Mouse (Mus musculus): Measurements from ENCODE around the gene Htra2. TPM values are rescaled to one million over a fixed set of nuclear protein-coding genes. Genes with fewer than 3 reads are reported as not detected.

Htra2 gene
- 40.3 and 41.0 TPM in 2 replicates for polyA plus RNA-seq (2014; fragmentation: Nextera tagmentation; extraction: Ambion mirVana)

DNA sequence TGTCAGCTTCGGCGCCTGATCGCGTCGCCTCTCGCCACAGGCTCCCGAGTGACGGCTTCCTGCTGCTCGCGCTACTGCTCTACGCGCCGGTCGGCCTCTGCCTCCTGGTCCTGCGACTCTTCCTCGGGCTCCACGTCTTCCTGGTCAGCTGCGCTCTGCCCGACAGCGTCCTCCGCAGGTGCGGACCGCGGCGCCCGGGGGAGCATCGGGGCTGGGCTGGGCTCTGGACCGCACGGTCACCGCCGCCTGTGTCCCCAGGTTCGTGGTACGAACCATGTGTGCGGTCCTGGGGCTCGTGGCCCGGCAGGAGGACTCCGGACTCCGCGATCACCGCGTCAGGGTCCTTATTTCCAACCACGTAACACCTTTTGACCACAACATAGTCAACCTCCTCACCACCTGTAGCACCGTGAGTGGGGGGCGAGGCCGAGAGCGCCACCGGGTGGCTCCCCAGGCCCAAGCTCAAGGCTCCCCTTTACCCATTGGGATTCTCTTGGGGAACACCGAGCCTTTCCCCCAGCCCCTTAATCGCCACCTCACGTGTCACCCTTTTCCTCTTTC is at the start of gene Htra2:
Htra2 (minus strand) TSS at position 403 of the 561 bp plus-strand sequence.
- Histone ChIP-seq H3K27ac (ENCODE audit: low read length) (peak within 1 kb of the TSS; percentile 78), H3K4me2 (replicated peaks; ENCODE audit: low read depth, low read length) (peak within 1 kb of the TSS; percentile 94), H3K27me3 (ENCODE audit: control insufficient read depth, insufficient read depth, low read length) (no peaks in the 10 kb centered on the region), H3K4me1 (ENCODE audit: control insufficient read depth, insufficient read depth, low read length) (peaks cover 20% of the 10 kb centered on the region), H3K9ac (replicated peaks; ENCODE audit: low read depth, low read length) (peak within 1 kb of the TSS; percentile 93), H3K36me3 (ENCODE audit: control insufficient read depth, insufficient read depth, low read length) (peaks cover 13% of the 10 kb centered on the region), H3K9me3 (ENCODE audit: control insufficient read depth, low read depth, low read length) (no peaks in the 10 kb centered on the region), H3K4me3 (ENCODE audit: low read depth, low read length) (peak within 1 kb of the TSS; percentile 98)
- under 1% methylated on average over 50 of the region's 50 CpGs for WGBS
- ATAC-seq (ENCODE audit: insufficient number of reproducible peaks, insufficient read depth, low FRiP score, low read depth), result peak; percentile 3; the same call in 1 of the 2 replicates

DNA sequence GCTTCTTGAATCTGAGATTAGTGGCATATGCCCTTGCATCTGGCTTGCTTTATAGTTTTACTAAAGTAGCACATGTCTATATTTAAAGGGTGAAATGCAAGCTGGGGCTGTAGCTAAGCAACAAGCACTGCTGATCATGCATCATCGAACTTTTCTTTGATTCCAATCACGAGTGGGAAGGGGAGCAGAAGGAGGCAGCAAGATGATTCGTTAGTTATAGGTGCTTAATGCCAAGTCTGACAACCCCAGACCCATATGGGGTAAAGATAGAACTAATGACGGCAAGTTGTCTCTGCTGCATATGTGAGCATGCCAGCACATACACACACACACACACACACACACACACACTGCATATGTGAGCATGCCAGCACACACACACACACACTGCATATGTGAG is 49.1 kb upstream of the Htra2 start:
- Histone ChIP-seq H3K36me3 (ENCODE audit: control insufficient read depth, insufficient read depth, low read length) (no peaks in the 10 kb centered on the region), H3K4me3 (ENCODE audit: low read depth, low read length) (no peak overlapping the region), H3K27ac (ENCODE audit: low read length) (no peak overlapping the region), H3K27me3 (ENCODE audit: control insufficient read depth, insufficient read depth, low read length) (no peaks in the 10 kb centered on the region), H3K4me2 (replicated peaks; ENCODE audit: low read depth, low read length) (no peak overlapping the region), H3K4me1 (ENCODE audit: control insufficient read depth, insufficient read depth, low read length) (peaks cover 19% of the 10 kb centered on the region), H3K9ac (replicated peaks; ENCODE audit: low read depth, low read length) (no peak overlapping the region), H3K9me3 (ENCODE audit: control insufficient read depth, low read depth, low read length) (no peaks in the 10 kb centered on the region)
- WGBS, result 78% methylated on average over 4 of the region's 4 CpGs
- ATAC-seq (ENCODE audit: insufficient number of reproducible peaks, insufficient read depth, low FRiP score, low read depth), result no peak

DNA sequence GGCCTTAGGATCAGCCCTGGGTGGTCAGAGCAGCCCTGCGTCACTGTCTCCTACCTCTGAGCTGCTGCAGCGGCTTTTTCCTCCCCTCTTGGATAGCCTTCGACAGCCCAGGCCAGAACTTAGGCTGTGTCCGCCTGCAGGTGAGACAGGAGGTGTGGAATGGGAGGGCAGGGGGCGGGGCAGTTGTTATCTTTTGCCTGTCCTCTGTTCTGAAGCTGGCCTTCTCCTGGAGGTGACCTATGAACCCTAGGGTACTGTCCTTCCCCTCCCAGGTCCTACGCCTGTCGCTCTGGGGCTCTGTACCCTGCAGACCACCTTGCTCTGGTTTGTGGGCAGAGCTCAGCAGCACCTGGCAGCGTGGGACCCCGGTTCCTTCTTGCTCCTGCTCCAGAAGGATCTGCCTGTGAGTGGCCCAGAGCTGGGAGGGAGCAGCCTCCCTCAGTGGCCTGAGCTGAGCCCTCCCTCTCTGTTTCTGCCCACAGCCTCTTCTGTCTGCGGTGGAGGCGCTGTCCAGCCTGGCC is 48.1 kb upstream of the Htra2 start:
- H3K4me3 ChIP-seq (ENCODE audit: low read depth, low read length), result no peak overlapping the region
- H3K27ac ChIP-seq (ENCODE audit: low read length), result no peak overlapping the region
- H3K4me2 ChIP-seq (replicated peaks; ENCODE audit: low read depth, low read length), result 0 out of 2 replicates have a peak overlapping the region, but pooled peaks have one; percentile 91
- no peak overlapping the region for H3K9ac ChIP-seq (replicated peaks; ENCODE audit: low read depth, low read length)
- peaks cover 15% of the 10 kb centered on the region for H3K4me1 ChIP-seq (ENCODE audit: control insufficient read depth, insufficient read depth, low read length)
- no peaks in the 10 kb centered on the region for H3K36me3 ChIP-seq (ENCODE audit: control insufficient read depth, insufficient read depth, low read length)
- no peak for ATAC-seq (ENCODE audit: insufficient number of reproducible peaks, insufficient read depth, low FRiP score, low read depth)
- H3K9me3 ChIP-seq (ENCODE audit: control insufficient read depth, low read depth, low read length), result no peaks in the 10 kb centered on the region
- H3K27me3 ChIP-seq (ENCODE audit: control insufficient read depth, insufficient read depth, low read length), result no peaks in the 10 kb centered on the region
- WGBS, result 35% methylated on average over 11 of the region's 11 CpGs

DNA sequence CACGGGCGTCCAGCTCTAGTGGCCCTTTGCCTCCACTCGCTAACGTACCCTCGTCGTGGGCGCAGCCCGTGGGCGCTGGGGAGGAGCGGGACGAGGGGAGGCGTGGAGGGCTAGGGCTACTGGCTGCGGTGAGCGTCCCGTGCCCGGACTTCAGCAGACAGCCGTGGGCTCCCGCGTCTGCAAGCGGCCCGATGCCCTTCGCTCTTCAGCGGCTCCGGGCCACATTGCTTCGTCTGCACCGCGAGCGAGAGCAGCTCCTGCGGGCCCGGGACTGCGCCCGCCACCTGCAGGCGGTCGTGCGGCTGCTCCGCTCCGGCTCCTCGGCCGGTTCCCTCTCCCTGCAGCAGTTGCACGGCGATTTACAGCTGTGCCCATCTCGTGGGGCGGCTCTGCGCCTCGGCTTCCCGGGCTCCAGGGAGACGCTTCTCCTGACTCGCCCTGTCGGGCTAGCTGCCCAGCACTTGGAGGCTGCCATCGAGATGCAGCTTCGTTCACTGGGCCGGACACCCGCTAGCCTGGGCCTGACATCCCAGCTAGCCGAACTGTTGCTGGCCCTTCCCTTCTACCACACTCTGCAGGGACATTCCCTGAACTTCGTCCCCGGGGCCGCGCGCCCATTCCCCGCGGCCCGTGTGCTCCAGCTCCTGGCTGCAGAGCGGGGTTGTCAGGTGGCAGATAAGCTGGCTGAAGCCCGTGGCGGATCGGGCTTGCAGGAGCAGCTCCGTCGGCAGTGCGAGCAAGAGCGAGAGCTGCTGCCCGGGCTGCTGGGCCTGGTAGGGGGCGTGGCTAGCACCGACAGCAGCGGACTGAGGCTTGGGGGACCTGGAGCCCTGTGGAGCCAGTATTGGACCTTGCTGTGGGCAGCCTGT is 46.8 kb upstream of the Htra2 start:
- no peaks in the 10 kb centered on the region for H3K27me3 ChIP-seq (ENCODE audit: control insufficient read depth, insufficient read depth, low read length)
- WGBS, result under 1% methylated on average over 74 of the region's 74 CpGs
- H3K9me3 ChIP-seq (ENCODE audit: control insufficient read depth, low read depth, low read length), result no peaks in the 10 kb centered on the region
- ATAC-seq (ENCODE audit: insufficient number of reproducible peaks, insufficient read depth, low FRiP score, low read depth), result peak; percentile 80
- H3K36me3 ChIP-seq (ENCODE audit: control insufficient read depth, insufficient read depth, low read length), result no peaks in the 10 kb centered on the region
- peak overlapping the region; percentile 72 for H3K4me3 ChIP-seq (ENCODE audit: low read depth, low read length)
- peak overlapping the region; percentile 81 for H3K27ac ChIP-seq (ENCODE audit: low read length)
- H3K4me2 ChIP-seq (replicated peaks; ENCODE audit: low read depth, low read length), result peak overlapping the region; percentile 91
- H3K9ac ChIP-seq (replicated peaks; ENCODE audit: low read depth, low read length), result peak overlapping the region; percentile 57
- peaks cover 10% of the 10 kb centered on the region; the same call in 1 of the 2 replicates for H3K4me1 ChIP-seq (ENCODE audit: control insufficient read depth, insufficient read depth, low read length)

DNA sequence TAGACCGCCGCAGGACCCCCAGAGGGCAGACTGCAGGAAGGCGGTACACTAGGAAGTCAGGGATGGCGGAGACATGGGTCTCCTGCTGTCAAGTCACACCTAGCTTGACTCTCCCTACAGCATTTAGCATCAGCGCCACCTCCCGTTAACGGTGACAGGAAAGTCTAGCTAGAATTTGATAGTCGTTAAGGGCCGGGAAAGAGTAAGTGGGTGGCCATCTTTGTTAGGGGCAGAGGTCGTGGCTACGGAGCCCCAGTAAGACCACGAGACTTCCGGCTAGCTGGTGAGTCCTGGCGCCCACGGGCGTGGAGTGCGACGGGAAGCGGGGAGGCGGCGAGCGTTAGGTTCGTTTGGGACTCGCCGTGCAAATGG is 46.2 kb upstream of the Htra2 start, which contains the start of the genes Ccdc142 and Gm42688:
Ccdc142 (plus strand) TSS at position 286 of the 372 bp plus-strand sequence.
Gm42688 (plus strand) TSS at position 302 of the 372 bp plus-strand sequence.
- Histone ChIP-seq H3K9ac (replicated peaks; ENCODE audit: low read depth, low read length) (peak within 1 kb of the TSS; percentile 57), H3K4me2 (replicated peaks; ENCODE audit: low read depth, low read length) (peak within 1 kb of the TSS; percentile 91), H3K36me3 (ENCODE audit: control insufficient read depth, insufficient read depth, low read length) (no peaks in the 10 kb centered on the region), H3K4me1 (ENCODE audit: control insufficient read depth, insufficient read depth, low read length) (peaks cover 10% of the 10 kb centered on the region; the same call in 1 of the 2 replicates), H3K27me3 (ENCODE audit: control insufficient read depth, insufficient read depth, low read length) (no peaks in the 10 kb centered on the region), H3K4me3 (ENCODE audit: low read depth, low read length) (peak within 1 kb of the TSS; percentile 72), H3K9me3 (ENCODE audit: control insufficient read depth, low read depth, low read length) (no peaks in the 10 kb centered on the region), H3K27ac (ENCODE audit: low read length) (peak within 1 kb of the TSS; percentile 81)
- peak; percentile 87 for ATAC-seq (ENCODE audit: insufficient number of reproducible peaks, insufficient read depth, low FRiP score, low read depth)
- WGBS, result under 1% methylated on average over 25 of the region's 25 CpGs

DNA sequence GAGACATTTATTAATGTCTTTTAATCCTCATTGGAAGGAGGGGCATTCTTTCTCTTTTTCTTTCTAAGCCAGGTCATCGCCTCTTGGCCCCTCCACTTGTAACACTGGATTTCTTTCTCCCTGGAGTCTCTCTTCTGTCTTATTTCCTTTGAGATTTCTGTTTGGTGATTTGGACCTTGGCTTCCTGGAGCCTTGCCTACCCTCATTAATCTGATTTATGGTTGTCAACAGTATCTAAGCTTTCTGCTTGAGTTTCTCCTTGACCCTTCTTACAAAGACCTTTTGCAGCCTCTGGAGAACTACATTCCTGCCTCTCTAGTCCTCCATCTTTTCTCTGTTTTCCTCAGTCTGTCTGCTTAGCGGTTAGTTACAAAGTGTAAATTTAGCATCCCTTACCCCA is 43.3 kb upstream of the Htra2 start:
- H3K27me3 ChIP-seq (ENCODE audit: control insufficient read depth, insufficient read depth, low read length), result no peaks in the 10 kb centered on the region
- 38% methylated on average over 2 of the region's 2 CpGs for WGBS

DNA sequence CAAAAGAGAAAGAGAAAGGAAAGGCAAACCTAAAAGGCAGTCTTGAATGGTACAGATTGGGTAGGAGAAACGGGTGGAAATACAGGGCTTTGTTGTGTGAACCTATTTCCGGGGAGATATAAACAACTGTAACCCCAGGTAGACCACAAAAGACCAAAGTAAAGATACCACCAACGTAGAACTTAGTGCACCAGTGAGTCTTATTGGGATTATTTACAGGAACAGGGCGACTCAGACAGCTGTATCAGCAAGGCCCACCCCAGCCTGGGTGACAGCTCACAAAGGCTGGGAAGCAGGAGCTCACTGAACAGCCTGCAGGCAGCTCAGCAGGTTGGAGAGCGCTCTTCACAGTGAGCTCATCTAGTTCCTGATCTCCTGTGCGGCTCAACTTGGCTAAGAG is 40.9 kb upstream of the Htra2 start:
- no peaks in the 10 kb centered on the region for H3K9me3 ChIP-seq (ENCODE audit: control insufficient read depth, low read depth, low read length)
- H3K27me3 ChIP-seq (ENCODE audit: control insufficient read depth, insufficient read depth, low read length), result no peaks in the 10 kb centered on the region
- H3K27ac ChIP-seq (ENCODE audit: low read length), result no peak overlapping the region
- no peak overlapping the region for H3K9ac ChIP-seq (replicated peaks; ENCODE audit: low read depth, low read length)
- no peaks in the 10 kb centered on the region for H3K4me1 ChIP-seq (ENCODE audit: control insufficient read depth, insufficient read depth, low read length)
- 42% methylated on average over 6 of the region's 6 CpGs for WGBS
- no peaks in the 10 kb centered on the region for H3K36me3 ChIP-seq (ENCODE audit: control insufficient read depth, insufficient read depth, low read length)
- H3K4me2 ChIP-seq (replicated peaks; ENCODE audit: low read depth, low read length), result no peak overlapping the region
- no peak for ATAC-seq (ENCODE audit: insufficient number of reproducible peaks, insufficient read depth, low FRiP score, low read depth)
- H3K4me3 ChIP-seq (ENCODE audit: low read depth, low read length), result no peak overlapping the region

More for the DNA sequence above, 43.3 kb upstream of the Htra2 start:
- no peak overlapping the region for H3K4me3 ChIP-seq (ENCODE audit: low read depth, low read length)
- ATAC-seq (ENCODE audit: insufficient number of reproducible peaks, insufficient read depth, low FRiP score, low read depth), result no peak
- H3K9ac ChIP-seq (replicated peaks; ENCODE audit: low read depth, low read length), result no peak overlapping the region
- H3K4me1 ChIP-seq (ENCODE audit: control insufficient read depth, insufficient read depth, low read length), result peaks cover 10% of the 10 kb centered on the region; the same call in 1 of the 2 replicates
- no peaks in the 10 kb centered on the region for H3K9me3 ChIP-seq (ENCODE audit: control insufficient read depth, low read depth, low read length)
- H3K4me2 ChIP-seq (replicated peaks; ENCODE audit: low read depth, low read length), result no peak overlapping the region
- no peak overlapping the region for H3K27ac ChIP-seq (ENCODE audit: low read length)
- no peaks in the 10 kb centered on the region for H3K36me3 ChIP-seq (ENCODE audit: control insufficient read depth, insufficient read depth, low read length)

DNA sequence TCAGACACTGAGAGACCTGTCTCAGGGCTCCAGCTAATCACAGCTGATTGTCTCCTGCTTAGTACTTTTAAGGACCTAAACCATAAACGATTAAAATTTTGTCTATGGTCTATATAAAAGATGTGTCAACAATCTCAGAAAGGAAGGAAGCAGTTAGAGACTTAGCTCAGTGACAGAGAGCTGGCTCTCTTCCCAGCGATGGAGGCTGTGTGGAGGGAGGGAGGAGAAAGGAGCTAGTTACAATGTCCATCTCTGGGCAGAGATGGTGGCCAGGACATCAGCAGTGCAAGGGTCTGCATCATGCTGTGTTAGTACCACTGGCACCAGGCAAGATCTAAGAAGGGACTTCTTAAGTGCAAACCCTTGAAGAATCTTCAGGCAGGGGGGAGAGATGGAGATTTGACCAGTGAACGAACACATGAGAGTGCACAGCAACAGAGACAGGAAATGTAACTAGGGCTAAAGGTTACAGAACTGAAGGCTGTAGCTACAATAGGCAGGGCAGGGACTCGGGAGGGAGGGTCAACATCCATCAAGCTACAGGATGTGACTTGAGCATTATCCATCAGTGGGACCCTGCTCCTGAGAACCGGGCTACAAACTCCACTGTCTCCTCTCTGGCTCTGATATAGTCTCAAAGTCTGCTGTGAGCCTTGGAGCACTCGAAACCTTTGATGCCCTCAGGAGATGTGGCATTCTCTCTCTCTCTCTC is 37.5 kb upstream of the Htra2 start:
- H3K4me2 ChIP-seq (replicated peaks; ENCODE audit: low read depth, low read length), result no peak overlapping the region
- WGBS, result 29% methylated on average over 6 of the region's 6 CpGs
- H3K36me3 ChIP-seq (ENCODE audit: control insufficient read depth, insufficient read depth, low read length), result no peaks in the 10 kb centered on the region
- H3K9ac ChIP-seq (replicated peaks; ENCODE audit: low read depth, low read length), result no peak overlapping the region
- no peak overlapping the region for H3K27ac ChIP-seq (ENCODE audit: low read length)
- 0 out of 2 replicates have a peak, but pooled peaks cover 2% of the 10 kb centered on the region for H3K4me1 ChIP-seq (ENCODE audit: control insufficient read depth, insufficient read depth, low read length)
- no peak for ATAC-seq (ENCODE audit: insufficient number of reproducible peaks, insufficient read depth, low FRiP score, low read depth)
- H3K4me3 ChIP-seq (ENCODE audit: low read depth, low read length), result no peak overlapping the region
- H3K9me3 ChIP-seq (ENCODE audit: control insufficient read depth, low read depth, low read length), result no peaks in the 10 kb centered on the region
- H3K27me3 ChIP-seq (ENCODE audit: control insufficient read depth, insufficient read depth, low read length), result peaks cover 16% of the 10 kb centered on the region
